Mouse (Mus musculus) heart, adult 2 months (tissue): ENCODE results near the gene Trpm3.

Experiments used
- CTCF ChIP-seq: fragments of 200-600 bp; IDR thresholded peaks from 2 replicates; pipeline ENCODE4 v1.8.1; 2022; ENCODE audit warnings: antibody characterized with exemption, mild to moderate bottlenecking, moderate library complexity
- EP300 ChIP-seq: fragments of 200-500 bp; IDR thresholded peaks from 2 replicates; pipeline ENCODE4 v1.6.1; 2011; ENCODE audit warnings: low read depth, low read length, control low read depth; ENCODE audit not compliant: insufficient read depth

DNA sequence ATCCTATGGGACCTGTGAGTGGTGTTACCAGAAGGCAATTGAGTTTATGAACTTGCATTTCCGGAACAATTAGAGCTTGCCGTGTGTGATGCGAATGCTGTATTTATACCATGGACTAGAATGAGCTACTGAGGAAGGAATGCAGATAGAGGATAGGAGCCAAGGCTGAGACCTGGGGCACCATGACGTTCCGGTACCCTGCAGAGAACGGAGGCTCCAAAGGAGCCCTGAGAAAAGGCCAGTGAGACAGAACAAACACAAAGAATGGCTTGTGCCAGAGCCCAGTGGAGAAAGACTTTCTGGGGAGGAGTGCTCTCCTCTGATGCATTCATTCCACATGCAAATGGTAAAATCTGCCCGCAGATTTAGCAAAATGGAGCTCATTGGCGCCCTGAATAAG, 682.9 kb downstream of the Trpm3 start:
- TF ChIP-seq EP300 (no peak), CTCF (no peak)
